Mouse (Mus musculus) spleen, postnatal 36 days (tissue): Measurements from ENCODE around the gene Pcp2.
A peak's percentile ranks its signal among the peaks of the same experiment; 100 is the strongest.
"Not testable (repeated sequence)": the region's sequence is repeated elsewhere in the genome, so short reads cannot be mapped to it uniquely, and the experiment has no call there.

ENCODE experiments used
- DNase-seq, 2 experiments: peaks; one replicate each; pipeline ENCODE4 v3.0.0; 2022; ENCODE audit warnings: low spot score in 2 of 2, mixed read lengths in 1 of 2

Pcp2 gene

DNA sequence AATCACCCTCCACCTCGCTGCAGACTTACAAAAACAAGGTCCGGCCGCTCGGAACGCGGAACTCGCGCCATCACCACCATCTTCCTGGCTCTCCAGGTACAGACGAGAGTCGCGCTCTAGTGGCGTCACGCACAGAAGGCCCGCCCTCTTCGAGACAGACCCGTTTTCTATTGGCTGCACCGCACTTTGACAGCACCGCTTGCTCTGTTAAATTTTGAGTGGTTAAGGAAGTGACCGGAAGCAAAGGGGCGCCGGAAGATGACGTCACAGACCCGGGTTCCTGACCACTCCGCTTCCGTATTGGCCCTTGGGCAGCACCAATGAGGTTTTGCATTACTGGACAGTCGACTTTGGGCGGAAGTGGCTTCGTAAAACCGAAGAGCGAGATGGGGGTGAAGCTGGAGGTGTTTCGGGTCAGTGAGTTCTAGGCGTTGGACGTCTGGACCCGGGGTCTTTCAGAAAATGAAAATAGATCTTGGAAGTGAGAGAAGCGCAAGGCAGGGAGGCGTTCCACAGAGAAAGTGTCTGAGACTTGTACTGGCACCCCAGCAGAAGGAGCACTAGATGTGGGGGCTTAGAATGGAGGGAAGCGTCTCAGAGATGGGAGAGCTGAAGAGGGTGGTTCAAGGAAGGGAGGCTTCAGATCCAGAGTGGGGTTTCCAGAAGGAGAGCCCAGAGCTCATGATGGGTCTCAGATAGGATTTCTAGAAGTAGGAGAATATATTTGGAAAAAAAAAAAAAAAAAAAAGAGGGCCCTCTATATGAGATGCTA is 4.0 kb downstream of the Pcp2 start, which contains the start of the genes Xab2 and Pet100:
Gene Xab2, minus strand, starts transcription at position 118 of the 772 bp plus-strand sequence.
Gene Pet100, plus strand, starts transcription at position 350 of the 772 bp plus-strand sequence.
- DNase-seq = peak; percentile 97 to 98

DNA sequence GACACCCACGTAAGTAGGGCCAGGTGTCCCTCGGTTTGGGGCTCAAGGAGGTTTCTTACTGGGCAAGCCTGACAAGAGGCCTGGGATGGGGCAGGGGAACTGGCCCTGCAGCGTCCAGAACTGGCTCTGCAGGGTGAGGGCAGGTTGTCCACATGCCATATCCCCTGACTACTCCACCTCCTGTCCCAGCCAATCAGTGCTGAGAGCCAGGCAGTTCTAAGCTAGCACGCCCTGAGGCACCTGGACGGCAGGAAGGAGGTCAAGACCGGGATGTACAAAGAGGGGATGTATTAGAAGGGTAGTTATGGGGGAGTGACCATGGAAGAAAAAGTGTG is 15.6 kb downstream of the Pcp2 start:
- no peak for DNase-seq

DNA sequence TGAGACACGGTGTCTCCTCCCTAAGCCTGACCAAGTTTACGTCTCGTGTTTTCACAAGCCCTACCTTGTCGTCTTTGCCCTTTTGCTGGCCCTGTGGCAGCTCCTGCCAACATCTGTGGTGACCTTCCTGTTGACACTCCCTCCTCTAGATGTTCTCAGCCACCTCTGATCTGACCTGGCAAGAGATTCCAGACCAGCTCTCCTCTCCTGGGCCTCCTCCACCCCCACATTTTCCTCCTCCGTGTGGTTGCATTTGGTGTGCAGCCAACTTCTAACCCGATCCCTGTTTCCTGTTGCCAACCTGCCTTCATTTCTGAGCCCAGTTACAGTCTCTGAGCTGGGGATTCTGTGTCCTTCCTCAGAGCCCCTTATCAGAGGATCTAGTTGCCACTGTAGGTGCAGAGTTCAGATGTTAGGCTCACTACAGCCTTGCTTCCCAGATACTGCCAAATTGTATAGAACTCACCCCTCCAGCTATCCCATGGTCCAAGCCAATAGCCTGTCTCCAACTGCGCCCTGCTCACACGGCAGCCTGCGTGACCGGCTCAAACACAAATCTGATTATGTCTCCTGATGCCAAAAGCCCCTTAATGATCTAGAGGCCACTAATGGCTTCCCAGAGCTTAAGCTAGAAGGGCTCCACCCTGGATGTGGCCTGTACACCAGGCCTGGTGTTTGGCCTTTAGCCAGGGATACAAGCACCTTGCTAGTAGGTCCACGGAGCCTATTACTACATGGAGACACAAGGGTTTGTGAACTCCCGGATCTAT is 16.1 kb downstream of the Pcp2 start:
- DNase-seq = no peak

DNA sequence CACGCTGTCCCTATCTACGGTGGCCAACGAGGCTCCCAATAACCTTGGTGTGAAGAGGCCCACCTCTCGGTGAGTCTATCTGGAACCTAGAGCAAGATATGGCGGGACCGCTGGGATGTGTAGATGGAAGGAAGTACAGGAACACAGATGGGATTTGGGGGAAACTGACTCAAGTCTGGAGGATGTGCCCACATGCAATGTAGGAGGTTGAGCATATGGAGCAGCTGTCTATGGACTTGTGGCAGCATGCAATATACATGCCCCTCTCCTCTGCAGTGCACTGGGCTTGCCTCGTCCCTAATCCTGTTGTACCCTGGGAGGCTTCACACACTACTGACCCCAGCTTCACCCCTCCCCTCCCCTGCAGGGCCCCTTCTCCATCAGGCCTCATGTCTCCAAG is 17.5 kb downstream of the Pcp2 start:
- no peak for DNase-seq

DNA sequence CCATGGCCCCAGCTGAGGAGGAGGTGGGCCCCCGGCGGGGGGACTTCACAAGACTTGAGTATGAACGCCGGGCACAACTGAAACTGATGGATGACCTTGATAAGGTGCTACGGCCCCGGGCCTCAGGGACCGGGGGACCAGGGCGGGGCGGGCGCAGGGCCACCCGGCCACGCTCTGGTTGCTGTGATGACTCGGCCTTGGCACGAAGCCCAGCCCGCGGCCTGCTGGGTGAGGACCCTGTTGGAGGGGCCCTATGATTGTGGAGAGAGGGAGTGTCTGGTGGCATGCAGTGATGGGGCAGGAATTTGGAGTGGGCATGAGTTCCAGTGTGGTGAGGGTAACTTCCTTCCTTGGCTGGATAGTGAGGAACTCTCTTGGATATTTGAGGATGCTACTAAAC is 18.8 kb downstream of the Pcp2 start:
- DNase-seq = no peak

DNA sequence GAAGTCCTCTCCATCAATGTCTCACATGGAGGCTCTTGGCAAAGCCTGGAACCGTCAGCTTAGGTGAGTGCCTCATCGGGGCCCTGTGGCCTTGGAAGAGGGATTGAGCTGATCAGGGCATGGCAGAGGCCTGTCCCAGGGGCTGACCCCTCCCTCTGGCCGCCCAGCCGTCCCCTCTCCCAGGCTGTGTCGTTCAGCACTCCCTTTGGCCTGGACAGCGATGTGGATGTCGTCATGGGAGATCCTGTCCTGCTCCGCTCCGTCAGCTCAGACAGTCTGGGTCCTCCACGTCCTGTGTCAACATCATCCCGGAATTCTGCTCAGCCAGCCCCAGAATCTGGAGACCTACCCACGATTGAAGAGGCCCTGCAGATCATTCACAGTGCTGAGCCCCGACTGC is 21.9 kb downstream of the Pcp2 start:
- no peak for DNase-seq

DNA sequence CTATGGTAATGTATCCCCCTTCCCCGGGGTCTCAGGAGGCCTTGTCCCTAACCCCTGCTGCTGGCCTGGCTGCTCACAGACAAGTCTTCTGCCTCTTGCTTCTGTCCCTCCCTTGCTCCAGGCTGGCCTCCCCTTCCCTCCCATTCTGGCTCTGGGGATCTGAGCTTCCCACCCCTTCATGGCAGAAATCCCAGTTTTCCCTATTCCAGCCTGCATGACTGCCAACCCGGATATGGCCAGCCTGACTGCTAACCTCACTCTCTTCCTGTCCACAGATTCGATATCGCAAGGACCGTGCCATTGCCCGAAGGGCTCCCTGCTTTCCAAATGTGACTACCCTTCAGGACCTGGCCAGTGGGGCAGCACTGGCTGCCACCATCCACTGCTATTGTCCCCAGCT is 24.9 kb downstream of the Pcp2 start:
- no peak for DNase-seq

DNA sequence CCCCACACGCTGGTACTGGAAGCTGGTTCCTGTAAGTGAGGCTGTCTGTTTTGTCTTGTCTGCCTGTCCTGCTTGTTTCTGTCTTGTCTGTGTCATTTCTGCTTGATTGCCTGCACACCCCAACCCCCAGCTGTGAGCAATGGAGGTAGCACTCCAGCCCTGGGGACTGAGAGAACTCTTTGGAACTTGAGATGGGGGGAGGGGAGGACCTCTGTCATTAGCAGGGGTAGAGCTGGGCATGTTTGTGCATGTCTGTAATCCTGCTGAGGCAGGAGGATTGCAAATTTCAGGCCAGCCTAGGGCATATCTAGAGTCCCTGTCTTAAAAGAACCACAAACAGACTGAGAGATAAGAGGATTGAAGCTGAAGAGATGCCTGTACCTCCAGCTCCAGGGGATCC is 26.1 kb downstream of the Pcp2 start:
- DNase-seq = no peak

DNA sequence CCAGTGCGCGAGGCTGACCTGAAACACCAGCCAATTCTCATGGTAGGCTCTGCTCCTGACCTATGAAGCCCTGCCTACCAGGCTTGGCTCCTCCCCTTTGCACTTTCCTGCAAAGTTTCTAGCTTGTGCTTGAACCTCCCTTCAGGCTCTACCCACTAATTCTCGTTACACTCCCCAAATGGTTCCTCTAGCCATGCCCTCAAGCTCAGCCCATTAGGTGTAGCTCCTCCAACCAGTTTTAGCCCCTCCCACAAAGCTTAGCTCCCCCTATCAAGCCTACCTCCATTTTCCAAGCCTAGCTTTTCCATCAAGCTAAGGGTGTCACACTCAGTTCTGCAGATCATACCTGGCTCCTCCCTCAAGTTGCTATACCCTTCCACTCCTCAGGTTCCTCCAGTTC is 27.3 kb downstream of the Pcp2 start:
- DNase-seq = no peak

DNA sequence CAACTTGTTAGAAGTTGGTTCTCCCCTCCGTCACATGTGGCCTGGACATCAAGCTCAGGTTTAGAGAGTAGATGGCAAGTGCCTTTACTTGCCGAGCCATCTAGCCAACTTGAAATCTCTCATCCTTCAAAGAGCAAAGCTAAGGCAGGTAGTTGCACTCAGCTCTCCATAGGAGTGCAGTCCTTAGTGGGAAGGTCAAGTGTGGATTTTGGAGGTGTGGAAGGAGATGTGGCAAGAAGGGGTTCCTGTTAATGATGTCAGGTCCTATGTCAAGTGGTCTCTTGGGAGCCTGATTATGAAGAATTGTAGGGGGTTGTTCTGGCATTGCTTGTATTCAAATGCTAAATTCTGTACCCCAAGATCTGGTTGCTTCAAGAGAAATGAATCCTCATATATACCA is 30.9 kb downstream of the Pcp2 start:
- DNase-seq = no peak

DNA sequence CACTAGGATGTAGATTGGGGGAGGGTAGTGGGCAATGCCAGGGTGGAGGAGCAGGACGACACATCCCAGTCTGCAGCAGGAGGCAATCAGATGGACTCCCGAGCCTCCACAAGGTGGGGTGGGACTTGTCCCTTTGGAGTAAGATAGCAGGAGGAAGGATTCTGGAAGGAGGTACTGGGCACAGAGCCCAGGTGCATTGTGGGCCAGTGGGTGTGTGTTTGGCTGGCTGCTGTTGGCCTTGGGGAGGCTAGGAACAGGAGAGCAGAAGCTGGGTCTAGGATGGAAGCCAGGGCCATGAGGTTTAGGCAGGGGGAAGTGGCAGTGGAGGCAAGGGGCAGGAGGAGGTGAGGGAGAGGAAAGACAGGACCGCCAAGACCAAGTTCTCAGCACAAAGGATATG is 31.9 kb downstream of the Pcp2 start:
- DNase-seq = no peak

DNA sequence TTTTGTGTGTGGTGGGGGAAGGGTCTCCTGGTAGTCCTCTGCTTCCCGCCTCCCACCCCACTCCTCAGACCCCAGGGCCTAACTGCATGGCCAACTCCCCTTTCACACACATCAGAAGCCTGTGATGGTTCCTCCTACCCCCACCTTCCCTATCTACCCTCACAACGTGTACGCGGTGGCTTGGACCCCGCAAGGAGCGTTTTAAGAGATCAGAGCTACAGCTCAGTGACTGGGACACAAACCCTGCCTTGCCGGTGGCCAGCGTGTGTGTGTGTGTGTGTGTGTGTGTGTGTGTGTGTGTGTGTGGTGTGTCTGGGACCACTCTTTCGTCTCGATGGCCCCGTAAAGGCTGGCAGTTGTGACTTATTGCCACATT is 37.1 kb downstream of the Pcp2 start:
- DNase-seq = no peak

DNA sequence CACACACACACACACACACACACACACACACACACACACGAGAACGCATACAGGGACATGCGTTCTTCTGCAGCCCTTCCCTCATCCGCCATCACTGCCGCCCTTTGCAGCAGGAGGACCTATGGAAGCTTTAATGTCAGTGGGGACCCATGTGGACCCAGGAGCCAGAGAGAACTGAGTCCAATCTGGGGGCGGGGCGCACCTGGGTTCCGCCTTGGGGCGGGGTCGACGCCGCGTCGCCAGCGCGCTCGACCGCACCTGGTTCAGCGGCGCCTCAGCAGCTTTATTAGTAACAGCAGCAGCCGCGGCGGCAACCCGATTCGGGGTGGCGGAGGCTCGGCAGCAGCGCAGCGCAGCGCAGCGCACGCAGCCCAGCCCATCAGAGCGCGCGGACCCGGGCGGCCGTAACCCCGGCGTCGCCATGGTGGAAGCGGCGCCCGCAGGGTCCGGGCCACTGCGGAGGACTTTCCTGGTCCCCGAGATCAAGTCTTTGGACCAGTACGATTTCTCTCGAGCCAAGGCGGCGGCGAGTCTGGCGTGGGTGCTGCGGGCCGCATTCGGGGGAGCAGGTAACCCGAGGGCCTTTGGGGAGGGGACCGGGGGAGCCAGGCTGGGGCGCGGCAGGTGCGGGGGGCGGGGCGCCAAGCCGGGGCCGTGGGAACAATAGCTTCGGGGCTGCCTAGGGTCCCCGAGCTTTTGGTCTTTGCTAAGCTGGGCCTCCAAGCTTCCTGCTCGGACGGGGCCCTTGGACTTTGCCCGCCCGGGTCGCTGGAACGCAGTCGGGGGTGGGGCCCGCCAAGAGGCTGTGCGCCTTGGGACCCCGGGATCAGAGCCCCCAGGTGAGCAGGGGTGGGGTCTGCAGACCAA is 37.7 kb downstream of the Pcp2 start:
- DNase-seq = no peak

DNA sequence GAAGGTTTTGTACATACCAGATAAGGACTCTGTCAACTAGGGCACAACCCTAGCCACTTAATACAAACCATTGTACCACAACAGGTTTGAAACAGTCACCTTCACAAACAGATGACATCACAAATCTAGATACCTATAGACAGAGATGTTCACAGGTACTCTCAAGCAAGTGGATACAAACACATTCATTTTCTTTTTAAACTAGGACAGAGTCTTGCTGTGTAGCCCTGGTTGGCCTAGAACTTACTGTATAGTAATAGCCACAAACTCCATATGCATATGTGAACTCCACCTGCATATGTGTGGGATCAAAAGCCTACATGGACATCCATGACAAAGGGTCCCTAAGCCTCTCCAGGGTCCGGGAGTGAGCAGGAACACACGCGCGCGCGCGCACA is 38.4 kb downstream of the Pcp2 start, which contains the start of gene Camsap3:
Gene Camsap3, plus strand, starts transcription at position 301 of the 398 bp plus-strand sequence.
- DNase-seq = no peak

DNA sequence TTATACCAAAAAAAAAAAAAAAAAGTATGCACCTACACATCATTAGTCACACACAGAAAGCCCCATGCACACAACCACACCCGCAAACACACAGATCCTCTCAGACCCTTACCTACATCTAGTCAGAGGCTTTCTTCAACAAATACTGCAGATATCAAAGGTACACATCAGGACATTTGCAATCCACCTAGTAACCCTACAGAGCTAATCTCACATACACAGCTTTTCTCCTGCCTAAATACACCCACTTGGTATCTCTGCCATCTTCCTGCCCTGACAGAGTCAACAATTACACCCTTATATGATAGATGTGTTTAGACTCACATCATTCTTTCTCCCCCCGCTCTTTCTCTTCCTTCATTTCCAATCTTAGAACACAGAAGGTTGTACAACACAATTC is 38.9 kb downstream of the Pcp2 start:
- no peak for DNase-seq

DNA sequence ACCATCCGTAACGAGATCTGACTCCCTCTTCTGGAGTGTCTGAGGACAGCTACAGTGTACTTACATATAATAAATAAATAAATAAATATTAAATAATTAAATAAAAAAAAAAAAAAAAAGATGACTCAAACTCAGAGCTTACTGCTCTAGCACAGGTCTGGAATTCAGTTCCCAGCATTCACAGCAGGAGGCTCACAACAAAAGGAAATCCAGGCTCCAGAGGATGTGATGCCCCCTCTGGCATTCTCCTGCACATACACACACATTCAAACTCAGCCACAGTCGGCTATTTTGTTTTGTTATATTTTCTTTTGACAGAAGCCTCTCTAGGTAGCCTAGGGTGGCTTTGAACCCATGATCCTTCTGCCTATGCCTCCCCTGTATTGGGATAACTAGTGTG is 43.4 kb downstream of the Pcp2 start:
- not testable (repeated sequence) for DNase-seq

DNA sequence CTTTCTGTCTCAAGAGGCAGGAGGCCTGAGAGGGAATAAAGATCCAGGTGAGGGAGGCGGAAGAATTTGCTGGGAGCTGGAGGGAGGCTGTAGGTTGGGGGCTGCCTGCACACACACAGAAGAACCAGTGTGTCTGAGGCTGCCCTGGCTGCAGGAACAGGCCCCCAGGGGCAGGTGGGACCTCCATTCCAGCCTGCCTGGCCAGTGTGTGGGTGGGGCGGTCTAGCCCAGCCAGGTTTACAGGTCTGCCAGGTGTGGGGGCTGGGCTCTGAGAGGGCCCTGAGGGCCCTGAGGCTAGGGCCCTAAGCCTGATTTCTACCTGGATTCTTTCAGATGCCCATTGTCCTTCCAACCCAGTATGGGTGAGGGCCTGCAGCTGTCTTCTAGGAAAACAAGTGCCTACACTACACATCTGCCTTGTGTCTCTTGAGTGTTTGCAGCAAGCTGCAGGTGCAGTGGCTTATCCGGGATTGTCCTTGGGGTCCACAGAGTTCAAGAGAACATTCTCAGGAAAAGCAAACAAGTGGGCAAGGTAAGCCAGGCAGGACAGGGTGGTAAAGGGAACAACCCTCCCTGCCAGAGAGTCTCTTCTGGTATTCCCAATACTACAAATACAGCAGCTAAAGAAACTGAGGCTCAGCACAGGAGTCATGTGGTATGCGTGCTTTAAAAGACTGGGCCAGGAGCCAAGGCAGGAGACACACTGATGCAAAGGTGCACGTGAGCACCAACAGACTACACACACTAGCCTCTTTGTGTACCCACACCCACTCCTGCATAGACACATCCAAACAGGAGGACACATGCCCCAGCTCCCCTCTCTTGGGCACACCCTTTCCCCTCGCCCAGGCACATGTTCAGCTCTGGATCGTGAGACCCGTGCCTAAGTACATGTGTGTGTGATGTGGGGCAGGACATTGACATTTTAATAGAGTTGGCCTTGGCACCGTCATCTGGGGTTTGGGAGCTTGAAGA is 45.7 kb downstream of the Pcp2 start:
- no peak for DNase-seq

DNA sequence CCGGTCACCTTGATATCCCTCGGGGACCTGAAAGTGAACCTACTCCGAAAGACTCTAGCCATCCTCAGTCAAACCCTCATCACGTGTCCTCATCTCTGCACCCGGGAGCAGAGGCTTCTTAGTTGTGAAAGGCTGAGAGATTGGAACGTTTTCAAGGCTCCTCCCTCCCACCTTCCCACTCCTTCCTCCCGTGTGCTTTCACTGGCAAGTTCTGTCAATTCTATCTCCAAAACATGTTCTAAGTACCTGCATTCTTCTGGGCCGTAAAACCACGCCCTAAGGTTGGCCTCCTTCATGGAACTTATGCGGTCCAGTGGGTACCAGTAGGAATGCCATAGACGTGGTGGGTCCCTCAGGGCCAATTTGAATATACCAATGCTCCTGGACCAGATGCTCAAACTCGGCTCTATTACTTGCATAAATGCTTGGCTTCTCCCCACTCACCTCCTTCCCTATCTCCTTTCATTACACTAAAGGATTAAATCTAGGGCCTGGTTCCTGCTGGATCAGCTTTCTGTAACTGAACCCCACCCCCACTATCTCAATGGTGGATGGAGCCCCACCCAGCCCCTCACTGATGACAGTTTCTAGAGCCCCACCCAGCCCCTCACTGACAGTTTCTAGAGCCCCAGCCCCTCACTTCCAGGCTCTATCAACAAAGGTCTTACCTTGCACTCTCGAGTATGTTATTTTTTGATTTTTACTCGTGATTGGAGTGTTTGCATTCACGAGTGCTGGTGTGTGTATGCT is 49.0 kb downstream of the Pcp2 start:
- no peak for DNase-seq

DNA sequence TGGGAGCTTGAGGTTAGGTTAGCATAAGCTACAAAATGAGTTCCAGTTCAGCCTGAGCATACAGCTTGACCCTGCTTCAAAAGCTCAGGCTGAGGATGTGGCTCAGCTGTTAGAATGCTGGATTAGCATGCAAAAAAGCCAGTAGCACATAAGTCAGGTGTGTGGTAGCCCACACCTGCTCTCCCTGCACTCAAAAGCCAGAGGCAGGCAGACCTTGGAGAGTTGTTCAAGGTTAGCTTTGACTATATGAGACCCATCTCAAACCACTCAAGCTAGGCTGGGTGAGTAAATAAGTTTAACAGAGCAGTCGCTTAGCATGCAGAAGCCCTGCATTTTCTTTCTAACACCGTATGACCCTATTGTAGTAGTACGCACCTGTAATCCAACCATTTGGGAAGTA is 50.8 kb downstream of the Pcp2 start:
- no peak for DNase-seq
